Mouse (Mus musculus) frontal cortex, adult (tissue): Measurements from ENCODE around the gene Kcnh6.
A peak's percentile ranks its signal among the peaks of the same experiment; 100 is the strongest.

Experiments used
- ATAC-seq: cut with Nextera tagmentation; 2 replicates; pipeline ENCODE4 v1.9.2; 2017; ENCODE audit warnings: mild to moderate bottlenecking, moderate library complexity, mixed read lengths; ENCODE audit not compliant: low TSS enrichment

Gene Kcnh6

DNA sequence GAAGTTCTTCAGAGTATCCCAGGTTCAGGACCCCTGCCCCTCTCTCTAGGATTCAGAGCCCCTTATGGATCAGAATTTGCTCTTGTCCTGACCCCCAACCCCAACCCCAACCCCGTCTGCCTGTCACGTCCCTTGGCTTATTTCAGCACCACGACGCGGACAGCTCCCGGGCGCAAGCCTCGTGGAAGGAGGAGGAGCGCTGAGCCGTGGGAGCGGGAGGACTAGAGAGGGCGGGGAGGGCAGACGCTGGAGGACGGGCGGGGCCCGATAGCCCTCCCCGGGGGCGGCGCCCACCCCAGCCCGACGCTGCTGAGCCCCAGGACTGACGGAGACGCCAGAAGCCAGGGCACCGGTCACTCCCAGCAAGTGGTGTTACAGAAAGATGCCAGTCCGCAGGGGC, at the start of gene Kcnh6:
TSS of gene Kcnh6 (plus strand) at position 304 of the 400 bp plus-strand sequence.
- ATAC-seq, result no peak

DNA sequence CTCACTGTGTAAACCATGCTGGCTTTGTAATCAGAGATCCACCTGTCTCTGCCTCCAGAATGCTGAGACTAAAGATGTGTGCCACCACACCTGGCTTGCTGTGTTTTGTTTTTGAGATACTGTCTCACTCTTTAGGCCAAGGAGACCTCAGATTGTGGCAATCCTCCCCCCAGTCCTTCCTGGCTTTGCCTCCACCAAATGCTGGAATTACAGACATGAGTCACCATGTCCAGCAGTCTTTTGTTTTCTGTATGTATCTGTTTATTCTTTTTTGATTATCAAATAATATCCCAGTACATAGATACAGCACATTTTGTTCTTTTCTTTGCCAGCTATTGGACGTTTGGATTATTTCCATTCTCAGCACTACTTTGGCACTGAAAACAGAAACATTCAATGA, 49.4 kb upstream of the Kcnh6 start:
- ATAC-seq, result no peak

DNA sequence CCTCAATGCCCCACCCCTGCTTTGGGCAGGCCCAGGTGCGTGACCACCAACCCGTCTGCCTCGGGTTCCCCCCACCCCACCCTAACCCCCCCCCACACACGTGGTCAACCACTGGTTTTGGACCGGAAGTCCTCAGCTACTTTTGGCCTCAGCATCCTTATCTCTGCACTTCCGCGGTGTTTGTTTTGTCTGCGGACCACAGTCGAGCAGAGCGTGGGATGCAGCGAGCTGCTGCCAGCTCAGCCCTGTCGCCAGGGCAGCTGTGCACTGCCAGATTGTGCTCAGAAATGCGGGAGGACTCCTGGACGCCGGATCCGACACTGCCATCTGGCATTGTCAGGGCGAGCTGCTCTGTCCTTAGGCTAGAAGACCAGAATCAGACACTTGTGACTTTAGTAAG, 48.6 kb upstream of the Kcnh6 start:
- peak; percentile 81 for ATAC-seq

- ATAC-seq, result no peak
These were observed 43.2 kb upstream of the Kcnh6 start for GRCm38 (mm10) chr11:105964691-105965090.

DNA sequence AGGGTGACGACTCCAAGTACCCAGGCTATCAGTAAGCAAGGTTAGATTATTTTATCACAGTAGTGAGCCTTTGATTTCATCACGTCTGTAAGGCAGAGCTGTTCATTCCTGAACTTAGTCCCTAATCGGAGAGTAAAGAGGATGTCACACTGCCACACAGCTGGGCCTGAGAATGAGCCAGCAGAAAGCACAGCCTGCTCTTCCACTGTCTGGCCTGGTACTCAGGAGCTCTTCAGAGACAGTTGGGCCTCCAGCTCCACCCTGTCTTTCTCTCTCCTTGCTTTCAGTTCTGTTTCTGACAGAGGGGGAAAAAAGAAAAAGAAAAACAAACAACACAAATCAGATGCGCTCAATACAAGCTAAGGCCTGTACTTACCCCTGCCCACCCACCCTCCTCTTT, 41.6 kb upstream of the Kcnh6 start:
- no peak for ATAC-seq

GRCm38 (mm10) chr11:105967741-105968574, 40.0 kb upstream of the Kcnh6 start, which contains the start of gene Ace:
Ace (plus strand) TSS chr11:105967945.
- peak; percentile 32; the same call in 1 of the 2 replicates for ATAC-seq

GRCm38 (mm10) chr11:105968948-105969347, 39.0 kb upstream of the Kcnh6 start:
- ATAC-seq, result no peak

DNA sequence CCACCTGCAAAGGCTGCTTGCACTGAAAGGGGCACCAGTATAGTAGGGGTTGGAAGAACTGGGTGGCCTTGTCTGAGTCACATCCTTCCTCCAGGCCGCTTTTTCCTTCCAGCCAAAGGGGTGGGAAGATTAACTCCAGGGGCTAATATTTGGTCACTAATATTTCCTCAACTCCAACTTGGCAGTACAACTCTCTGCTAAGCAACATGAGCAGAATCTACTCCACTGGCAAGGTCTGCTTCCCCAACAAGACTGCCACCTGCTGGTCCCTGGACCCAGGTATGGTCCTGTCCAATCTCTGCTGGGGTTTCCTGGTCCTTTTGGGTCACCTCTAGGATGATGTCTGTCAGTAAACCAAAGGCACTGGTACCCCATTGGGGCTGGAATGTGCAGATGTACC, 38.4 kb upstream of the Kcnh6 start:
- ATAC-seq, result no peak

GRCm38 (mm10) chr11:105974593-105974992, 33.3 kb upstream of the Kcnh6 start:
- no peak for ATAC-seq

DNA sequence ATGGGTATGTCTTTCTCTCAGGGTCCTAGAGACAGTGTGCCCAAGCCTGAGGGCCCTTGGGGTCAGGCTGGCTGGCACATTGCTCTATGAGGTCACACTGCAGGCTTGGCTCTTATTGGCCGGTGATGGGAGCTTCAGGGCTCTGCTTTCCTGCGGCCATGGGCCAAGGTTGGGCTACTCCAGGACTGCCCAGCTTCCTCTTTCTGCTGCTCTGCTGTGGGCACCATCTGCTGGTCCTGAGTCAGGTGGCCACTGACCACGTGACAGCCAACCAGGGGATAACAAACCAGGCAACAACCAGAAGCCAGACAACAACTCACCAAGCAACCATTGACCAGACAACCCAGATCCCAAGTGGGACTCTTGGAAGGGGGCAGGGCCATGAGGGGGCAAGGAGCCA, 32.9 kb upstream of the Kcnh6 start:
- no peak for ATAC-seq

DNA sequence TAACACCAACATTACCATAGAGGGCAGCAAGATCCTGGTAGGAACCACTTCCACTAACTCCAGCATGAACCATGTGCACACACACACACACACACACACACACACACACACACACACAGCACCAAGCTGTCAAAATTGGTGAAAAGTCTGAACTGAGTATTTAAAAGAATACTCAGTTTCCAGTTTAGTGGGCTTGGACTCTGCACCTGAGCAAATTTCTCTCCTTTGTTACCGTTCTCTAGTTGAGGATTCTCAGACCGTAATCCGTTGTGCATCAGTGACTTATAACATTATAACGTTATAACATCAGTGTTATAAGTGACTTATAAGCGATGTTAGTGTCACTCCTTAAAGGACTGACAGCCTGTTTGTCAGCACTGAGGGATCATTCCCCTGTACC, 32.3 kb upstream of the Kcnh6 start:
- ATAC-seq, result no peak

GRCm38 (mm10) chr11:105978232-105978631, 29.7 kb upstream of the Kcnh6 start:
- ATAC-seq, result no peak

DNA sequence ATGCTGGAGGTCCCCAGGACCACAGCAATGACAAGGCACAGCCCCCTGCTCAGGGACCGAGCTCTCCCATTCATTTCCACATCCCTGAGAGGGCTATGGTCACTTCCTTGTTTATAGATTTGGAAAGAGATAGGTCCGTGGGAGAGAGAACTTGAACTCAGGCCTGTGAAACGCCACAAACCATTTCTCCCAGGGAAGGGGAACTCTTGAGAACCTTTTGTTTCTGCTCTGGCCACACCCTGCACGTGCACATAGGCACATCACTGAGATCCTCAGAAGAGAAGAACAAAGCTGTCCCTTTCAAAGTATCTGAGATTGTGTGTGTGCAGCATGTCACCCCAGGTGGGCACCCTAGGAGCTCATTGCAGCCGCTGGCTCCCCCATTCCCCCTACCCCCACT, 29.3 kb upstream of the Kcnh6 start:
- ATAC-seq, result no peak

DNA sequence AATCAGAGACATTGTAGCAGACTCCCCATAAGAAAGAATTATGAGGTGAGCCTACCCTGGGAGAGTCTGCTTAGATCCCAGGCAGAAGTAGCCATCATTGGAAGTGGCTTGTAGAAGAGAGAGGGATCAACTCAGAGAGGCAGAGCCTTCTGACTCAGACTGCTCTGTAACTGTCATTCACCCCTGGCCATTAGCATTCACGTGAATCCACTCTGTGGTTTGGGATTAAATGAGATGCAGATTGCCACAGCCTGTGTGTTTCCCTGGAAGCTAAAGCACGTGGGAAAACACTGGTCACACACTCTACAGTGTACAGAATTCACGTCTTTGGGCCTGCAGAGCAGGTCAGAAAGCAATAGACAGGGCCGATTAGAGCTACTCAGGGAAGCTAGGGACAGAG, 23.5 kb upstream of the Kcnh6 start:
- ATAC-seq, result no peak

GRCm38 (mm10) chr11:105987446-105987845, 20.5 kb upstream of the Kcnh6 start:
- no peak for ATAC-seq

- ATAC-seq, result no peak
These were observed 18.5 kb upstream of the Kcnh6 start for GRCm38 (mm10) chr11:105989446-105989845.

DNA sequence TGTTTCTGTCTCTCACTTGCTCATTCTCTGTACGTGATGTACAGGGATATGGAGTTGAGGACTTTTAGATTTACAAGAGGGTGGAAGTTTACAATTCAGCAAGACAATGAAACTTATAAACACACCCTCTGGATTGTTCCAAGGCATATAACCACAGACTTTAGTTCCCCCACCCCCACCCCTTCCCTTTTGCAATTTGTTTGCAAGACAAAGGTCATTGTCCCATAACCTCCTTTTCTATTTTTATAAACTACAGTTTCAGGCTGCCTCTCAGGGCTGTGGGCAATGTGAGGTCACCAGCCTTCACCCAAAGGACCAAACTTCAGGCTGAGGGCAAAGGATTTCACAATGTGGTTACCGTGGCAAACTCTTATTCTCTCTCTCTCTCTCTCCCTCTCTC, 17.7 kb upstream of the Kcnh6 start:
- ATAC-seq, result no peak

- no peak for ATAC-seq
These were observed 13.5 kb upstream of the Kcnh6 start, which contains the start of gene Ace3 for GRCm38 (mm10) chr11:105994375-105994774. Ace3 (plus strand) TSS chr11:105994675.

GRCm38 (mm10) chr11:106000062-106000461, 7.9 kb upstream of the Kcnh6 start:
- ATAC-seq, result no peak

DNA sequence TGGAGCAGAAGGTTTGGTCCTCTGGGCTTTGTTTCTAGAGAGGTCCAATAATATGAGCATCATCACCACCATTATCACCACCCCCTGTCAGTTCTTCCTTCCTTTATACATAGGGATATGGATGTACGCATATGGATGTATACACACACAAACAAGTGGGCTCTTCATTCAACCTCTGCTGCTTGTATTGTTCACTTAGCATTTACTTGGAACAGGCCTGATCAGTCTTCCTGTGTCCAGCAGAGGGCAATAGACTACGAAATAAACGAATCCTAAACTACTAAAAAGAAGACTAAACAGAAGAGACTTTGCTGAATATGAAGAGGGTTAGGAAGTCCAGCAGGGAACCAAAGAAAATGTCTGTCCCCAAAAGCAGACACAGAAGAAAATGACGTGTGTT, 6.2 kb upstream of the Kcnh6 start:
- ATAC-seq, result peak; percentile 74

- ATAC-seq, result no peak
These were observed 3.3 kb upstream of the Kcnh6 start for GRCm38 (mm10) chr11:106004576-106004975.

DNA sequence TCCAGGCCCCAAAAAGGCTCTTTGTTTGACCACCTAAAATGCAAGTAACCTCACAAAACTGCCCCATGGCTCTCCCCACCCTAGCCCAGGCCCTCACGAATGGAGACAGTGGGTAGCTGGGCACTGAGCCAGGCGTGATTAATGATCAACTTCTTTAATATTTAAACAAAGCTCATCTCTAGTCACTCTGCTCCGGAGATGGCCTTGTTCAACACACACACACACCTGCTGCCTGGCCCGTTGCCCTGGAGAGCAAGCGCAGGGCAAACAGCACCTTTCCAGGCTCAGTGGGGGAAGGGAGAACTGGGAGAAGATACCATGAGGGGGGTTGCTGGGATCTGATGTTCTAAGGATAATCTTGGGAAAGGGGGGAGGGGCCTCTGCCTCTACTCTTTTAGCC, 2.0 kb upstream of the Kcnh6 start:
- no peak for ATAC-seq

GRCm38 (mm10) chr11:106012711-106013110, 4.8 kb downstream of the Kcnh6 start:
- no peak for ATAC-seq
